Mouse (Mus musculus): ENCODE results near the gene Col6a1.
"Not testable (repeated sequence)": the region's sequence is repeated elsewhere in the genome, so short reads cannot be mapped to it uniquely, and the experiment has no call there.

The Col6a1 gene

GRCm38 (mm10) chr10:76725682-76726285 lies at the start of gene Col6a1:
TSS of gene Col6a1 (minus strand) at chr10:76726168.
- DNase-seq: peak; percentile 79

- DNase-seq: no peak
Measured at GRCm38 (mm10) chr10:76771624-76772023, 45.7 kb upstream of the Col6a1 start.

- no peak for DNase-seq
Measured at GRCm38 (mm10) chr10:76771086-76771485, 45.1 kb upstream of the Col6a1 start.

- DNase-seq: no peak
Measured at GRCm38 (mm10) chr10:76769581-76769980, 43.6 kb upstream of the Col6a1 start.

GRCm38 (mm10) chr10:76766196-76766595 lies 40.2 kb upstream of the Col6a1 start:
- no peak for DNase-seq

- DNase-seq: no peak
Measured at GRCm38 (mm10) chr10:76764927-76765326, 39.0 kb upstream of the Col6a1 start.

GRCm38 (mm10) chr10:76763016-76763415 lies 37.0 kb upstream of the Col6a1 start:
- no peak for DNase-seq

- no peak for DNase-seq
Measured at GRCm38 (mm10) chr10:76762411-76762810, 36.4 kb upstream of the Col6a1 start.

GRCm38 (mm10) chr10:76759878-76760277 lies 33.9 kb upstream of the Col6a1 start:
- no peak for DNase-seq

- DNase-seq: no peak
Measured at GRCm38 (mm10) chr10:76753640-76754039, 27.7 kb upstream of the Col6a1 start.

GRCm38 (mm10) chr10:76744267-76744666 lies 18.3 kb upstream of the Col6a1 start:
- not testable (repeated sequence) for DNase-seq

GRCm38 (mm10) chr10:76736764-76737163 lies 10.8 kb upstream of the Col6a1 start:
- DNase-seq: no peak

- peak; percentile 87 for DNase-seq
Measured at GRCm38 (mm10) chr10:76734979-76735378, 9.0 kb upstream of the Col6a1 start.

GRCm38 (mm10) chr10:76733677-76734068 lies 7.7 kb upstream of the Col6a1 start:
- no peak for DNase-seq

GRCm38 (mm10) chr10:76732881-76733676 lies 7.1 kb upstream of the Col6a1 start:
- peak; percentile 85 for DNase-seq

- DNase-seq: no peak
Measured at GRCm38 (mm10) chr10:76732391-76732790, 6.4 kb upstream of the Col6a1 start.

GRCm38 (mm10) chr10:76731621-76732239 lies 5.8 kb upstream of the Col6a1 start:
- DNase-seq: peak; percentile 44

GRCm38 (mm10) chr10:76729631-76730620 lies 4.0 kb upstream of the Col6a1 start:
- peak; percentile 93 for DNase-seq

- peak; percentile 82 for DNase-seq
Measured at GRCm38 (mm10) chr10:76728369-76728768, 2.4 kb upstream of the Col6a1 start.

GRCm38 (mm10) chr10:76727301-76727700 lies 1.3 kb upstream of the Col6a1 start:
- no peak for DNase-seq

GRCm38 (mm10) chr10:76726866-76727265 lies 898 bp upstream of the Col6a1 start:
- no peak for DNase-seq

GRCm38 (mm10) chr10:76725097-76725496 lies 871 bp downstream of the Col6a1 start:
- no peak for DNase-seq

Data from retina, postnatal 1 day (tissue).